Mouse (Mus musculus): Measurements from ENCODE around the gene Zbtb5.
"Not testable (repeated sequence)": the region's sequence is repeated elsewhere in the genome, so short reads cannot be mapped to it uniquely, and the experiment has no call there.

The Zbtb5 gene

DNA sequence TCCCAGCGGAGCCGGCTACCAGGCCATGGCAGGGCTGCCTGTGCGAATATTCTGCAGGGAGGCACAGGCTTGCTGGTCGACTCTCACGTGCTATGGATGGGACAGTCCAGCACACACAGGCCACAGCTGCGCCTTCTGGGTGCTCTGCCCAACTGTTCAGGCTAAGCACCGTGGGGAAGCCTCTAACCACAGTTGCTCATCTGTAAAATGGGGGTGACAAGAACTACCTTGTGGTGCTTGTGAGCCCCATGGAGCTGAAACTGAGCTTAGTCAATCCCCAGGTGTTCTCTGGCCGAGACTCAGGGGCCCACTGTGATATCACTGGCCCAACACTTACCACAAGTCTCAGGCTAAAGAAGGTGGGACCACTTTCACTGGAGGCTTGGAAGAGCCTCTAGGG lies 44.8 kb downstream of the Zbtb5 start:
- no peak for DNase-seq

DNA sequence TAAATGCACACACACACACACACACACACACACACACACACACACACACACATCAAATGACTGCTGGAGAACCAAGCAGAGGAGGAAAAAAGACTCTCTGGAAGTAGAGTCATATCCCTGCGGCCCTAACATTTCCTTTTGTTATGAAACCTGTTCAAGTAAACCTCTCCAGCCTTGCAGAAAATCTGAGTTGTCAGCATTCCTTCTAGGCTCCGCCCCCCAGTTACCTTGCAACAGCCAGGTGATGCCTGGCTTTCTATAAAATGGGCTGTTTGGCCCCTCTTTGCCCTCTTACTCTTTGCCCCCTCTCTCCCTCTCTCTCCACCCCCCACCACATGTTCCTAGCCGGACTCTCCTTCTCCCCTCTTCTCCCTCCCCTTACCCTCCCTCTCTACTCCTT lies 46.5 kb downstream of the Zbtb5 start:
- DNase-seq, result no peak

DNA sequence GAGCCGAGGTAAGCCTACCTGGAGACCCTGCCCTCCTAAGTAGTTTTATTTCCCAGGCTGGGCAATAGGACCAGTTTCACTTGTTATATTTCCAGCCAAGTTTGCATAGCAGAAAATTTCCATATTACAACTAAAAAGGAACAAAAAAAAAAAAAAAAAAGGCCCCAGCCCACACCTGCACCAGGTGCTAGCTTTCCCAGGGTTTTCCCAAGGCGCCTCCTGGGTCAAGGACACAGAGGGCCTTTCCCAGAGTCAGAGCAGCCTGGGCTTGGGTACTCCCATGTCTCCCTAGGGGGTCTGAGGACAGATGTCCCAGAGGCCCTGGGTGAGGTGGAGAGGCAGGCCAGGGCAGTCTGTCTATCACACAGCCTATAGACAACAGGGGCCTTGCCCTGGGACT lies 47.0 kb downstream of the Zbtb5 start:
- DNase-seq, result no peak

DNA sequence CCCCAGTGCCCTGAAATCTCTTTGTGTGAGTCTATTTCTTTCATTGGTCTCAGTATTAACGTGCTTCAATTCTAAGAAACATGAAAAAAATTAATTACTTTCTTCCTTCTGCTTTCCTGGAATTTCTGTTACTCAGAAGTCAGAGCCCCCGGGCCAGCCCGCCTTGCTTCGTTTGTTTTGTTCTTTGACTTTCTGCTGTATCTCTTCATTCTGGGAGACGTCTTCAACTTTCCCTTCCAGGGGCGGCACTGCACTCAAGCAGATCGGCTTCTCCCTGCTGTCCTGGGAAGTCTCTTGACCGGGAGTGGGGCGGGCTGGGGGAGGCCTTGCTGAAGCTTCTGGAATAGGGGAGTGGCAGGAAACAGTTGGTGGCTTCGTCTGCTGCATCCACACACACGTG lies 49.1 kb downstream of the Zbtb5 start:
- no peak for DNase-seq

DNA sequence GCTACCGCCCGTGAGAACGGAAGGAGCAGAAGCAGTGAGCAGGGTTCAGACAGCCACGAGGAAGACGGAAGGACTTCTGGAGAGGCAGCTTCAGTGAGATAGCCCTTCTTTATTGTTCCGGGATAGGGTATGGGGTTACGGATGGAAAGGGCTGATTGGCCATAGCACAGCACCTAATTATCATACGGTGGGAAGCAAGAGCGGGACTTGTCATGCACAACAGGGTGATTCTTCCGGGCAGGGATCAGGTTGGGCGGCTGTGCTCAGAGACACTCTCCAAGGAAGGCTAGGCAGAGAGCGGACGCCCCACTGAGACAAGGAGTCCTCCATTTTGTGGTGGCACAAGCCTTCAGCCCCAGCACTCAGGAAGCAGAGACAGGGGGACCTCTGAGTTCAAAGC lies 53.0 kb downstream of the Zbtb5 start:
- no peak for DNase-seq

DNA sequence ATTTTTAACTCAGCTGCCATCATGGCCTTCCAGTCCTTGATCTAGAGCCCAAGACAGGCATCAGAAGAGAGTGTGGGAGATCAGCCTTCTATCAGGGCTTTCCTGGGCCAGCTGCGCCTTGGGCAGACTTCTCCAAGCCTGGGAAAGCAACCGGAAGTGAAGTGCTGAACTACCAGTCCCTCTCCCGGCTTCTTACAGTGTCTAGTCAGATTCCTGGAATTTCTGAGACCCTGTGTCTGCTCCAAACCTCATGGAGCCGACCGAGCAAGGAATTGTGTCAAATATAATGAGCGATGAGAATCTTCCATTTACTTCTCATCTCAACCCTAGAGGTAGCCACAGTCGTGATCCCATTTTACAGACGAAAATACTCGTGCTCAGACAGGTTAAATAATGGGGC lies 53.4 kb downstream of the Zbtb5 start:
- no peak for DNase-seq

DNA sequence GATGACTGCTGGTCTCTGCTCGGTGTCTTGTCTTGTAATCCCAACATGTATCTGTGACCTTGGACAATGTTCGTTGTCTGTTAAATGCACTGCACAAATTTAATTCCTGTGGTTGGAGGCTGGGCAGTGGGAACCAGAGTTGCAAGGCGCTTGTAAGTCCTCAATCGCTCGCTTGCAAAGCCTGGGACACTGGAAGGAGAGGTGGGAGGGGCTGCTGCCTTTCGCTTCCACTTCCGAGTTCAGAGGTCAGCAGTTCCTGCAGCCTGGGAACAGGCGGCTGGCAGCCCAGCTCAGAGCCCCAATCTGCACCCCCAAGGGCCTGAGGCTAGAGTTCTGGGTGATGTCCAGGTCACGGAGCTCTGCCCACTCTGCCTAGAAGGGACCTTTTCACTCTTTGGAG lies 59.2 kb downstream of the Zbtb5 start:
- DNase-seq, result no peak

DNA sequence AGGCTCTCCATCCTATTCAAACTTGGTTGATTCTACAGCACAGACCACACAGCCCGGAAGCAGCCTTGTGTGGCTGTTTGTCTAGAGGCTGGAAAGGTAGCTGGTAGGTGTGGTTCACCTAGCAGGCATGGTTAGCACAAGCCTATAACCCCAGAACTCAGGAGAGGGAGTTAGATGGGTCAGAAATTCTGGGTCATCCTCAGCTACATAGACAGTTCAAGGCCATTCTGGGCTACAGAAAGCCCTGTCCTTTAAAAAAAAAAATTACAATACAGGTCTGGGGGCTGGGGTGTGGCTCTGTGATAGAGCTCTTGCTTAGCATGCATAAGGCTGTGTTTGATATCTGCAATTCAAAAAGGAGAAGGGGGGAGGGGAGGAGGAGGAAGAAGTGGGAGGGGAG lies 63.9 kb downstream of the Zbtb5 start:
- DNase-seq, result no peak

DNA sequence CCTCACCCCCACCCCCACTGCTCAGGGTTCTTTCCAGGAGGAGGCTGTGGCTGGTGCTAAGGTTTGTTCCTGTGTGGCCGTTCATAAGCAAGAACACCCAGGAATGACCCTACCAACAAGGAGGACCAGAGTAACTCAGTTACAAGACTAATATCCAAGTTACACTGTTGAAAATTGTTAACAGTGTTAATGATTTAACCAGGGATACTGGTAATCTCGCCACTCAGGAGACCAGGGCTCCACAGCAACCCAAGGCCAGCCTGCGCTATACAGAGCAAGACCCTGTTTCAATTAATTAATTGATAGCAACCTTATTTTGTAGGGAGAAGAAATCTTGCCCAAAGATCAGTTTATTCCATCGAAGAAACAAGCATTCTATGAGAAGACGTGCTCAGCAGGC lies 64.7 kb downstream of the Zbtb5 start:
- no peak for DNase-seq

DNA sequence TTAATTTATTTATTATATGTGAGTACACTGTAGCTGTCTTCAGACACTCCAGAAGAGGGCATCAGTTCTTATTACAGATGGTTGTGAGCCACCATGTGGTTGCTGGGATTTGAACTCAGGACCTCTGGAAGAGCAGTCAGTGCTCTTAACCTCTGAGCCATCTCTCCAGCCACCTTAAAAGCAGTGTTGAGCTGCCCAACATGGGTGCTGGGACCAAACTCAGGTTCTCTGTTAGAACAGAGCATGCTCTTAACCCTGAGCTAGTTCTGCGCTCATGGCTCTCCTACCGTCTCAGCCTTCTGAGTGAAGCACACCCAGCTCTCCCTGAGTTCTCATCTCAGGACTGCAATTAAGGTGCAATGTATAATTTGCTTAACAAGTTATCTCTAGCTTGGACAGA lies 66.1 kb downstream of the Zbtb5 start:
- DNase-seq, result not testable (repeated sequence)

DNA sequence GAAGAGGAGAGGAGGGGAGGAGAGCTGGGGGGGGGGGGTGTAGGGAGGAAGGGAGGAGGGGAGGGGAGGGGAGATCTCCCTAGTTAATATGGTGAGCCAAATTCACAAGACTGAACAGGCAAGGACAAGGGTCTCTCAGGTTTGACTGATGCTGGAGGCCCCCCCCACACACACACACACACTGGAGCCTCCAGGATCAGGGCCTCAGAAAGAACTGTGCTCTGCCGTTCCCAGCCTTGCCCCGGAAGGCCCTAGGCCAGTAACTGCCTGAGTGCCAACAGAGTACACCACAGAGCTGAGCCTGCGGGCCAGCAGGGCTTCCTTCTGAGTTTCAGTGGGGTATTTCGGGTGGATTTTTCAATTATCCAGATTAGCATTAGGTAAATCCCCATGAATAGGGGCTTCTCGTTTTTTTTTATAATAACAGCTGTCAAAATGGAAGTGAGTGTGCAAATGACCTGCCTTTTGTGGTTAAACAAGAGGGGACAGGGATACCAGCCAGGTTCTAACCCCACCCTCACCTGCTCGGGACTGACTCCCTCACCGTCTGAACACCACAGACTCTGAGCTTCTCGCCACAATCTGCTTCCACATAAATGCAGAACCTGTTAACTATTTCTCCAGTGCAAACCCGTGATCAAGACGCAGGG lies 67.7 kb downstream of the Zbtb5 start:
- DNase-seq, result no peak

DNA sequence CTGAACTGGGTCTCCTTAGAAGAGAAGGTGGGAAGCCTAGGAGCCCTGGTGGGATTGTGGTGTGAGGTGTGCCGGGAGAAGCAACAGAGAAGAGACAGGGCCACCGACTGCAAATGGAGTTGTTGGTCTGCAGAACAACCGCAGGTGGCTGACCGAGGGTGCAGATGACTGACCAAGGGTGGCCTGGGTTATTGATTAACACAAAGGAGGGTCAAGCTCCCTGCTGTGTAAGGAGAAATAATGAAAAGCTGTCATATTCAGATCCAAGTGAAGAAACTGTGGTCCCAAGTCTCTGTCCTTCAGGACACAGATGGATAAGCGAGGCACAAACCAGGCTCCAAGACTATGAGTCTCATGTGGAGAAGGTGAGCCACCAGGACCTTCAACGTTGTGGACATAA lies 68.7 kb downstream of the Zbtb5 start:
- DNase-seq, result no peak

DNA sequence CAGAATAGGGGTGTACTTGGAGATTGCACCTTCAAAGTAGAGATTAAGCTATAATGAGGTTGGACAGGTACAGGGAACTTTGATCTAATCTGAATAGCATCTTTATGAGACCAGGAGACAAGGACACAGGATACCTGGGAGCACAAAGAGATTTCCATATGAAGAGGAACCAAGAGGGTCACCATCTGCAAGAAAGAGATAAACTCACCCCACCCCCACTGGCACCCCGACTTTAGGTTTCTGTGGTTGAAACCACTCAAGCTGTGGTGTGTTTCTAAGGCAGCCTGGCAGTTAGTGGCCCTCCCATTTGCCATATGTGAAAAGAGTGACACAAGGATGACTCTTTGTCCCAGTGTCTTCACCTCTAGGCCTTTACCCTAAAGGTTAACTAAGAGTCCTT lies 70.0 kb downstream of the Zbtb5 start:
- no peak for DNase-seq
